Mouse (Mus musculus) megakaryocyte, embryonic 14.5 days (primary cell): ENCODE results near the gene Pald1.

Source experiments
- FLI1 ChIP-seq: IDR thresholded peaks from 2 replicates; pipeline ENCODE4 v1.6.1; 2012; ENCODE audit warnings: low read length, inconsistent platforms, mixed read lengths
- GATA1 ChIP-seq: IDR thresholded peaks from 3 replicates; pipeline ENCODE4 v1.6.1; 2012; ENCODE audit warnings: mixed read lengths, low read length, inconsistent platforms, borderline replicate concordance

DNA sequence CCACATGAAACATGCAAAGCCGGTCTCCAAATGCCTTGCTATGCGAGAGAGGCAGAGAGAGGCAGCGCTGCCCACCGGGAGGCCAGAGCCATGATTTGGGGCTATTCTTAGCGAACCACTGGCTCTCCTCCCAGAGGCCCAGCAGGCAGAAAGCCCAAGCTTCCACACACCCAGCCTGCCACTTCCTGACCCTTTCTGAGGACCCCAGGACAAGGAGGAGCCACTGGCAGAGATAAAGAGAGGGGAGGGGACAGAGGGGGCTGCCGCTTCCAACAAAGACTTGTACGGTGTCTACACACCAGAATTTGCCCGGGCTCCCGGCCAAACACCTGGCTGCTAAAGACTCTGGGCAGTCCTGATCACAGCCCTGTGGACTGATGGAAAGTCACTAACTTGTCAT is 3.1 kb downstream of the Pald1 start:
- TF ChIP-seq GATA1 (no peak), FLI1 (no peak)
